Mouse (Mus musculus) myocyte (in vitro differentiated cells): ENCODE data around the gene Abcc4.

Experiments
- MAX ChIP-seq: IDR thresholded peaks from one replicate; pipeline ENCODE4 v1.6.1; 2011; ENCODE audit warnings: low read depth, mild to moderate bottlenecking, control low read depth
- MYOD1 ChIP-seq, 3 experiments: IDR thresholded peaks; one replicate each; pipeline ENCODE4 v1.6.1; 2011; ENCODE audit warnings: control low read depth in 2 of 3, low read depth in 2 of 3, mild to moderate bottlenecking in 2 of 3, moderate library complexity in 1 of 3; ENCODE audit not compliant: insufficient read length in 2 of 3, control insufficient read depth in 1 of 3
- REST ChIP-seq: IDR thresholded peaks from one replicate; pipeline ENCODE4 v1.6.1; 2011; ENCODE audit warnings: mild to moderate bottlenecking, control low read depth, moderate library complexity; ENCODE audit not compliant: insufficient read depth, insufficient read length
- TCF3 ChIP-seq: IDR thresholded peaks from one replicate; pipeline ENCODE4 v1.6.1; 2011; ENCODE audit warnings: low read depth, control low read depth; ENCODE audit not compliant: insufficient read length
- USF1 ChIP-seq: IDR thresholded peaks from one replicate; pipeline ENCODE4 v1.6.1; 2011; ENCODE audit warnings: low read depth, mild to moderate bottlenecking, control low read depth, moderate library complexity

- no peak for TF ChIP-seq MAX
- no peak for TF ChIP-seq USF1
- TF ChIP-seq MYOD1 (IDR thresholded peaks at IDR 0.05; ENCODE audit: control insufficient read depth in 1 of 3, insufficient read length in 2 of 3, low read depth in 2 of 3), result no peak
- no peak for TF ChIP-seq REST
- no peak for TF ChIP-seq TCF3
Observed at GRCm38 (mm10) chr14:118705465-118705807, 583 bp downstream of the Abcc4 start.
